Mouse (Mus musculus): ENCODE data around the gene Pias4.

Gene Pias4

DNA sequence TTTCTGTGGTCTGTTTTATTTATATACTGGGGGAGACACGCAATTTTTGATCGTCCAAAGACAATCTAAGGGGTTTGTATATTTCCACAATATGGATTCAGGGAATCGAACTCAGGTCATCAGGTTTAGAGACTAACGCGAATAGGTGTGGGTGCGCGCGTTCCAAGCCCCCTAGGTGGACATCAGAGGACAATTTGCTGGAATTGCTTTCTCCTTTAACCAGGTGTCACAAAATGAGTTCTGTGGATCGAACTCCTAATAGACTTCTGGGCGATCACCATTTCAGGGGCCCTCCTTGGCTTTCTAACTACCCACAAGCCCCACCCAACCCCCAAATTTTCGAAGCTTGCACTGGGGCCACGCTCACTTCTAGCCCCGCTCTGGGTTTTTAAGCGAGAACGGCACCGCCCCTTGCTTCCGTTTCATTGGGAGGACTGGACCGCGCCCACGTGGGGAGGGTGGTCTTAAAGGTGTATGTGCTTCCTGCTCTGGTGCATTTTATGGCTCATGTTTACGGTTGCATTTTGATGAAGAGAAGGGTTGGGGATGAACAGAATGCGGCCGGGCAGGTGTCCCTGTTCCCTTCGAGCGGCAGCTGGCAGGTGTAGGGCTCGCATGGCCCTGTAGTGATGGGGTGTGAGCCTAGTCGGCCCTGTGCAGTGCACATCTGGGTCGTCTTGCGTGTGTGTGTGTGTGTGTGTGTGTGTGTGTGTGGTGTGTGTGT, 960 bp upstream of the Pias4 start:
- DNase-seq = peak; percentile 77

- DNase-seq = no peak
Observed at GRCm38 (mm10) chr10:81168087-81168431, 336 bp upstream of the Pias4 start.

DNA sequence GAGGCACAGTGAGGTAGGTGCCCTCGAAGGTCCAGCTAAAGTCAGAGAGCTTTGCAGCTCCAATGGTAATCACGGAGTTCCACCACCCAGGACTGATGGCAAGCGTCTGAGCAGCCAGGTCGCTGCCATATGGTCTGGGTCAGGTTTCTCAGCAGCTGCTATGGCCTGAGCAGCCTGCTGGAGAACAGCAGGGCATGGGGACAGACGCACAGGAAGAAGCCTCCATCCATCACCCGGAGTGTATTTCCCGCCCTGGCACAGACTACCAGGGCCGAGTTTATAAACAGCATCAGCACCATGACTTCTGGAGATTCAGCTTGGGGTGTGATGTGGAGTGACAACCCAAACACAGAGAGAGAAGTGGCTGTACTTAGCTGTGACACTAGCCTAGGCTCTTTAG, 2.6 kb downstream of the Pias4 start:
- DNase-seq = peak; percentile 61

- no peak for DNase-seq
Observed at GRCm38 (mm10) chr10:81162318-81162652, 5.4 kb downstream of the Pias4 start.

DNA sequence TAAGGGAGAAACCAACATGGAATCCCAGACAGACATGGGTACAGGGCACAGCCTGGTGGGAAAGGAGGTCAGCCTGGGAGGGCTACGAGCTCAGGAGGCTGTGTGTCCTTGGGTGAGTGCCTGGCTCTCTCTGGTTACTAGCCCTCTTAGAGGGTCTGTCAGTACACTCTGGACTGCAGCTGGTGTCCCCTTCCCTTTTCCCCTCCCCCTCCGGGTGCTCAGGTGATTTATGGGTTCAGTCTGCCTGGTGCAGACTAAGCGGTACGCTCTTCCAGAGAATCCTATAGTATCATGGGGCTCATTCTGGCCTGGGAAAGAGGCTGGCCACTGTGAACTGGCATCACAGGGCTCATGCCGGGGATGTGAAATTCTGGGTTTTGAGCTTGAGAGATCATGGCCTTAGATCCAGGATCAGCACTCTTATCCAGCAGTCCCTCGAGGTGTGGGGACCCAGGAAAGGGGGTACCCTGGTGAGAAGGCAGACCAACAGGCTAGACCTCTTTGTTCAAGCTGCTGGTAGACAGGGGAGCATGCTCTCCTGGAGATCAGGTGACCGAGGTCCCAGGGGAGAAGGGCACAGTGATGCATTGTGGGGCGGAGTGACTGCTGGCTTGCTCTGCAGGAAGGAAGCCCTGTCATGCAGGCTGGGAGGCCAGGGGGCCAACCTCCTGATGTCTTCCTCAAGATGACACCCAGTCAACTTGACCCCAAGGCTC, 6.0 kb downstream of the Pias4 start:
- DNase-seq = no peak

DNA sequence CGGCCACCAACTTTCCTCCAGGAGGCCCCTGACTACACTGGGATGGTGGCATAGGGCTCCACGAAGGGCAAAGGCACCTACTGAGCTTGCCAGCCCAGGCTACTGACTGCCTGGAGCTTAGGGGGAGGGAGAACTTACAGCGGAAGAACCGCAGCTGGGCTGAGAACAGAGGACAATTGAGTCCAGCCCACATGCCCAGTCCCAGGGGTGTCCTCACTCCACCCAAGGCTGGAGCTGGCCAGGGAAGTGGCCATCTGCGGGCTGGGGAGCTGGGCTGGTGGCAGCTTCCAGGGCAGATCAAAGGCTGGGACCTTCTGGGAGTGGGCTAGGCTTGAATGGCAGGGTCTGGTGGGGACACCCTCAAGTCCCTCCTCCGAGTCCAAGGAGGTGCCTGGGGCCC, 13.0 kb downstream of the Pias4 start:
- no peak for DNase-seq

DNA sequence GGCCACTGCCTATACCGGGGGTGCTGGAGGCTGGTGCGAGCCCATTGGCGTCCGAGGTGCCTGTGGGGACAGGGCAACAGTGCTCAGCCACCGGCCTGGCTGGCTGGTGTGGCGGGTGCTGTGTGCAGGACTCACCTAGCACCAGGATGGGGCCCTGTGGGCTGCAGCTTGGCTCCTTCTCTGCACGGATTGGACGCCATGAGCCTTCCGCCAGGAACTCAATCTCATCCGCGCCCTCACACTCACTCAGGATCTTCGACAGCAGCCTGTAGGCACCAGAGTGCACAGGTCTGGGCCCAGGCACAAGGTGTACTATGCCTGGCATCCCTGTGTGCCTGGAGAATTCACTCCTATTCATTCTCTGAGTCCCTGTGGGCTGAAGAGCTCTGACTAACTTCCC, 13.4 kb downstream of the Pias4 start:
- no peak for DNase-seq

GRCm38 (mm10) chr10:81152609-81153008, 15.1 kb downstream of the Pias4 start:
- DNase-seq = no peak

DNA sequence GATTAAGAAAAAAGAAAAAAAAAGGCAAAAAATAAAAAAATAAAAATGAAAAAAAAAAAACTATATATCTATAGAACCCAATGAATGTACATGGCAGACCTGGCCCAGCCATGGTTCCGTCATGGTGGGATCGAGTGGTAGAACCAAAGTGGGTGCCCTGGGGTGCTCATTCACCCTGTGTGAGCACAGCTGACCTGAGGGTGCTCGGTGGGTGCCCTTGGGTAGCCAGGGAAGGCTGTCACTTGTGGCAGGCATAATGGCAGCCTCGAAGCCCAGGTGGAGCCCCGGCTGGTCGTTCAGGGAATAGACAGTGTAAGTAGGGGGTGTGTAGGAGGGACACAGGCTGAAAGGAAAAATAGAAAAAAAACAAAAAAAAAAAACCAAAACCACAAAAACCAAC, 16.5 kb downstream of the Pias4 start:
- DNase-seq = no peak

DNA sequence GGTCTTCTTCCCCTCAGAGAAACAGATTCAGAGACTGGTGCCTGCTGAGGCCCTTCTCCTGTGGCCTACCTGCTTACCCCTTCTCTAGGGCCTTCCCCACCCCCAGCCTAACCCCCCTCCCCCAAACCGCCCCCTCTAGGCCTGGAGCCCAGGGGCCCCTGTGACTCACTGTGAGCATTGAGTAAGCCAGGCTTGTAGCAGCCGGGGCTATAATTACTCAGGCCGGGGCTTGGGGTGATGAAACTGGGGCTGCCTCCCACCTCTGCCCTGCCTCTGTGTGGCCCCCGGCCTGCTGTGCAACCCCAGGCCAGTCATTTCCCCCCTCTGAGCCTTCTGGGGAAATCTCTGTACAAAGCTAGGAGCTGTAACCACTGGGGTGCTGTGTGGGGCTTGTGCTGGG, 21.4 kb downstream of the Pias4 start:
- DNase-seq = no peak

- no peak for DNase-seq
Observed at GRCm38 (mm10) chr10:81145778-81146177, 21.9 kb downstream of the Pias4 start.

DNA sequence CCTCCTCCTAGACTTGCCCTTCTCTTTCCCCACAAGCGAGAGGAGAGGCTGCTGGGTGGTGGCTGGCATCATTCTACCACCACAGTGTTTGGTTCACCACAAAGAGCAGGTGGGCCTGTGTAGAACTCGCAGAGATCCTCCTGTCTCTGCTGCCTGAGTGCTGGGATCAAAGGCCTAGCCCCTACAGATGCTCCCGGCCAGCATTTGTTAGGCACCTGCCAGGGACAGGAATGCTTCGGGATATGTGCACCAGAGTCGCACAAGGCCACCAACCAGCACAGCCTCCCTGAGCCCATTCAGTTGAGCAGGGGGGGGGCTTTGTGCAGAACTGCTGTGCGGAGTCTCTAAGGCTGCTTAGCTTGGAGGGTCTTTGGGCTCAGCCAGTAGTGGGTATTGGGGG, 22.4 kb downstream of the Pias4 start:
- DNase-seq = no peak

- DNase-seq = no peak
Observed at GRCm38 (mm10) chr10:81144667-81145066, 23.1 kb downstream of the Pias4 start.

DNA sequence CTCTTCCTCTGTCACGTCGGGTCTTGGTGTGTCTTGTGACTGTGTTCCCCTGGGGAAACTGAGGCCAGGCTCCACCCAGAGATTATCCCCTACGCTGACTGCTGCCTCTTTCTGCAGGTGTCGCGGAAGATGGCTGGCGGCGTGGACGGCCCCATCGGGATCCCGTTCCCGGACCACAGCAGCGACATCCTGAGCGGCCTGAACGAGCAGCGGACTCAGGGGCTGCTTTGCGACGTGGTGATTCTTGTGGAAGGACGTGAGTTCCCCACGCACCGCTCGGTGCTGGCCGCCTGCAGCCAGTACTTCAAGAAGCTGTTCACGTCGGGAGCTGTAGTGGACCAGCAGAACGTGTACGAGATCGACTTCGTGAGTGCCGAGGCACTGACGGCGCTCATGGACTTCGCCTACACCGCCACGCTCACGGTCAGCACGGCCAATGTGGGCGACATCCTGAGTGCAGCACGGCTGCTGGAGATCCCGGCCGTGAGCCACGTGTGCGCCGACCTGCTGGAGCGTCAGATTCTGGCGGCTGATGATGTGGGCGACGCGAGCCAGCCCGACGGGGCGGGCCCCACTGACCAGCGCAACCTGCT, 23.8 kb downstream of the Pias4 start:
- DNase-seq = no peak

- peak; percentile 70 for DNase-seq
Observed at GRCm38 (mm10) chr10:81143157-81143633, 24.5 kb downstream of the Pias4 start.

- DNase-seq = peak; percentile 45
Observed at GRCm38 (mm10) chr10:81142551-81142981, 25.2 kb downstream of the Pias4 start.

DNA sequence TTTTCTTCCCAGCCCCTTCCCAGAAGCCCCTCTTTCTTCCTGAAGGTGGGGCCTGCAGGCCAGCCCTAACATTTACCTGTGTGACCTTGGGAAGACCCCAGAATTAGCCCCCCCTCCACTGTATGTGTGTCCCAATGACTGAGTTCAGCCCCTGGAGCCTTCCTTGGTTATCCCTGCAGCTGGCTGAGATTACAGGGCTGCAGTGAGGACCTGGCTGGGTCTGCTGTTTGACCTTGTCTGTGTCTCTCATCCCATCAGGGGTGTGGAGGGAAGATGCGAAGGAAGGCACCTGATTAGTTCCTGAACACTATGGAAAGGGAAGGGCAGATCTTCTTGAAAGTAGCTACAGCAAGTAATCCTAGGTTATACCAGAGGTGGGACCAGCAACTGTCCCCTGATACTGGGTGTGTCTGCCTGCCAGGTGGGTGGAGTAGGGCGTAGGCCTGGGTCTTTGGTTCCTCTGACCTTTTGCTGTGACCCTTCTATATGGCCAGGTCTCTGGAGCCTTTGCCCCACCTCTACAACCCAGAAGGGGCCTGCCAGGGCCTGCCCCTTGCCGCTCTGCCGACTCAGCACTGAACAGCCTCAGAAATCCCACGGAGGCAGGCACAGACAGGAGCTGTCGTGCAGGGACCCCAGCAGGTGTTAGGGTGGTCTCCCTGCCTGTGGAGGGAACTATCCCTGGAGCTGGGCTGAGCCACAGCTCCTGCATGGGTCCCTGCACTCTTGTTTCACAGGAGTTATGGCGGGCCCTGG, 26.1 kb downstream of the Pias4 start:
- no peak for DNase-seq

DNA sequence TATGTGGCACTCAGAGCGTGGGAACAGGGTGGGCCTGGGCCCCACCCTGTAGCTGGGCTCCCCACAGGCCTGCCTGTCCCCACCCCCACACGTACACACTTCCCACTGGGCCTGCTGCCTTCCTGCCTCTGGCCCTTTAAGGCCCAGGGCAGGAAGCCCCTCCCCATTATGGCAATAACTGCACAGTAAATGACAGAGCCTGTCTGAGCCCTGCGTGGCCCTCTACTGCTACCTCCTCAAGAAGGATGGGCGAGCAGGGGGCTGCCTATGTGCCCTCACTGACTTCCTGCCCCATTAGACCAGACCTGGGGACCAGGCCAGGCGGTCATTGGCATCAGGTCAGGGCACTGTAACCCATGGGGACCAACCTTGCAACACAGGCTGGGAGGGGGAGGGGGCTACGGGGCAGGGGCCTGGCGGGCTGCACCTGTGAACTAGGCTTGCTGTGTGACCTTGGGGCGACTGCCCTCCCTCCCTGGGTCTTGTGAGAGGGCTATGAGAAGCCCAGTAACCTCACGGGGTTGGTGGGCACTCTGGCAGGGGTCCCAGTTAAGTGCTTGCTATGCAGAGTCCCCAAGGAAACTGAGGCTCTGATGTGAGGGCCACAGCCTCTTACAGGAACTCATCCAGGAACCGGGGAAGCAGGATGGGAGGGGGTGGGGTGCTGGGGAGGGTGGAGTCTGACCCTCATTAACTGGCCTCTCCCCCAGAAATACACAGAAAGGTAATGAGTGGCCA, 26.8 kb downstream of the Pias4 start:
- DNase-seq = peak; percentile 48

DNA sequence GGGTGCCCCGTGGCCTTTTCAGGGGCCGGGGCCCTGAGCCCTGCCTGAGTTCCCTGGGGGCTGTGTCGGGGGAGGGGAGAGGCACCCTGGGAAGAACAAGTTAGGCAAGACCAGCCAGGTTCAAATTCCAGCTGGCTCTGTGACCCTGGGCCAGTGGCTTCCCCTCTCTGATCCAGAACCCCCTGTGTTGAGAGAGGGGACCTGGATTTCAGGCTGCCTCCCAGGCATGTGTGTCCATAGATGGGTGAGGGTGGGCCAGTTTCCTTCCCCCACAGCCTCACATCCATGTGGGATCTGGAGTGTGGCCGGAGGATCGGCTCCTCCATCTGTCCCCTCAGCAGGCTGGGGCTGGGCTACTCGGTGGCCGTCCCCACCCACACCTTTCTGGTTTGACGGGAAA, 27.7 kb downstream of the Pias4 start:
- peak; percentile 57 for DNase-seq

- DNase-seq = no peak
Observed at GRCm38 (mm10) chr10:81139529-81139846, 28.2 kb downstream of the Pias4 start.

GRCm38 (mm10) chr10:81138821-81139528, 28.7 kb downstream of the Pias4 start:
- peak; percentile 47 for DNase-seq

DNA sequence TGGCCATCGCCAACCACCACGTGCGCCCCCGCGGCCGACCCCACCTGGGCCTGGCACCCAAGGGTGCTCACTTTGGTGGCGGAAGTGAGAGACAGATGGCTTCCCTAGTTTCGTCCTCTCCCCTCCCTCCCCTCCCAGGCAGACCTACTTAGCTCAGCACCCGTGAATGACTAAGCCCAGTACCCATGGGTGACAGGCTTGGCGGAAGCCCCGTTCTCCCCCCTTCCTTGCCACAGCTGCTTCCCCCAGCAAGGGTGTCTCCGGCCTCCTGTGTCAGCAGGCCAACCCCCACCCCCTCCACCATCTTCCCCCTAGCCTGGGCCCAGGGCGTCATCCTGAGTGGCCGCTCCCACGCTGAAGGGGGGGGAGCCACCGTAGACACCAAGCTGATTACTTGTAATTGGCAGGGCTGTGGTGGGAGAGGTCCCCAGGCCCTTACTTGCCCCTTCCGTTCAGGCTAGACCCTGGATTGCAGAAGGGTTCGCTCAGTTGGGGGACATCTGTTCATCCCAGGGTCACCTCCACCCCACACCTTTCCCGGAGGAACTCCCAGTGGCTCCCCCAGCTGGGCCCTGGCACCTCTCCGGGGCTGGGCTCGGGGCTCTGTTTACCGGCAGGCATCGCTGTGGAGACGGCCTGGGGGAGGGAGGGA, 29.5 kb downstream of the Pias4 start:
- peak; percentile 67 for DNase-seq

Measured in cerebellum, adult 11 months (tissue).